Mouse (Mus musculus) macrophage (primary cell): Measurements from ENCODE around the gene Bcar3. TPM values are rescaled to one million over a fixed set of nuclear protein-coding genes. Genes with fewer than 3 reads are reported as not detected.

ENCODE experiments used
- H3K27ac ChIP-seq: fragments of 350-480 bp; formaldehyde crosslinking; 2 replicates; pipeline ENCODE4 v1.9.0; 2021
- H3K36me3 ChIP-seq: fragments of 350-480 bp; formaldehyde crosslinking; 2 replicates; pipeline ENCODE4 v1.9.0; 2021; ENCODE audit errors: inconsistent target
- H3K4me3 ChIP-seq: fragments of 350-480 bp; formaldehyde crosslinking; 2 replicates; pipeline ENCODE4 v1.9.0; 2021; ENCODE audit errors: inconsistent target
- H3K79me2 ChIP-seq: fragments of 350-480 bp; formaldehyde crosslinking; 2 replicates; pipeline ENCODE4 v1.9.0; 2021; ENCODE audit errors: inconsistent target
- WGBS: methylation state at CpG from one replicate; pipeline ENCODE4 v1.1.7; 2026; ENCODE audit warnings: inconsistent platforms; ENCODE audit not compliant: missing documents; 5-methylcytosine and 5-hydroxymethylcytosine counted together
- polyA plus RNA-seq: library from polyadenylated mRNA; stranded (reverse); fragments of 250-400 nt; gene quantifications from 3 replicates; pipeline ENCODE4 v1.2.4, GENCODE M21; 2018; ENCODE audit warnings: inconsistent platforms

Bcar3 gene
- polyA plus RNA-seq, 1 experiment from 2014 or later, result 14.2 TPM

DNA sequence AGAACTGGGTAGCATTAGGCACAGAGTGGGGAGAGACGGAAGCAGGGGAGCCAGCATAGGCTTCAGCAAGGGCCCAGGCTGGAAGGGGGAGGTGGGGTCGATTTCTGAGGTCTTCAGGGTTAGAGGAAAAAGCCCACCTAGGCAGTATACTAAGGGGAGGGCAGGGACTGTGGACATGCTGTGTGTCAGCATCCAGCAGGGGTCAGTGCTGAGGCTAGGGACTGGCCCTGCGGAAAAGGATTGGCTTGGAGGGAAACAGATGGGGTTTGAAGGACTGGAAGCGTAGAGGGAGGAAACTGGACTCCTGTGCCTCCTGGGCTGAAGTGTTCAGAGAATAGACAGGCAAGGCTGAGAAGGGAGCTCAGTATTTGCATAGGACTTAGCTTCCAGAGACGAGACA is 215.1 kb downstream of the Bcar3 start:
- WGBS, result 56% methylated on average over 5 of the region's 5 CpGs
- H3K36me3 ChIP-seq, result peaks cover 28% of the 10 kb centered on the region

DNA sequence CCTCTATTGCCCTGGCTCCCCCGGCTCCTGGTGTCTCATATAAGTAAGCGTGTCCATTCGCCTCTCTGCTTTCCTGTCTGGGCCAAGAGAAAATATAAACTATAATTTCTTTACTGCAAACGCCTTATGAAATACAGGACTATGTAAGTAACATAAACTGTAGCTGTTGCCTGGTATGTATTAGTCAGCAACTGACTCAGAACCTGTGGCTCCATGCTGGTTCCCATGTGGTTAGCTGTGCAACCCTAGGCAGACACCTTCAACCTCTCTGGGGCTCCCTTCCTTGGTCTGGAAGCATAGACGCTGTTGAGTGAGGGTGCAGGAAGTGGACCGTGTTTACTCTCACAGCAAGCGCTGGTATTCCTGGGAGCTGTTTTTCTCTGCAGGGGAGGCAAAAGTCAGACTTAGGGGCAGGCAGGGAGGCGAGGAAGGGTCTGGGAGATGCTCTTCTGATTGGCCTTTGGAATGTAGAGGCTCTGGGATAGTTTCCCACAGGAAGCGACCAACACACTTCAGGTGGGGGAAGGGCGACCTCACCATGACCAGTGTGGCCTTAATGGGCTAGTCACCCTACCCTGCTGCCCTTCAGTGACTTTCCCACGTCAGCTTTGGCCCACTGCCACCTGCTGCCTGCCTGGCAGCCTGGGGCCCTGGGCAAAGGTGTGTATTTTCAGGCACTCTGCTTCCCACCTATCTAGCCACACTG is 215.8 kb downstream of the Bcar3 start:
- H3K4me3 ChIP-seq, result no peak overlapping the region
- H3K27ac ChIP-seq, result no peak overlapping the region
- WGBS, result 77% methylated on average over 11 of the region's 11 CpGs
- peaks cover 1% of the 10 kb centered on the region; the same call in 1 of the 2 replicates for H3K79me2 ChIP-seq
- peaks cover 28% of the 10 kb centered on the region for H3K36me3 ChIP-seq

More for the DNA sequence above, 215.1 kb downstream of the Bcar3 start:
- no peak overlapping the region for H3K27ac ChIP-seq
- no peak overlapping the region for H3K4me3 ChIP-seq
- H3K79me2 ChIP-seq, result peaks cover 7% of the 10 kb centered on the region; the same call in 1 of the 2 replicates

DNA sequence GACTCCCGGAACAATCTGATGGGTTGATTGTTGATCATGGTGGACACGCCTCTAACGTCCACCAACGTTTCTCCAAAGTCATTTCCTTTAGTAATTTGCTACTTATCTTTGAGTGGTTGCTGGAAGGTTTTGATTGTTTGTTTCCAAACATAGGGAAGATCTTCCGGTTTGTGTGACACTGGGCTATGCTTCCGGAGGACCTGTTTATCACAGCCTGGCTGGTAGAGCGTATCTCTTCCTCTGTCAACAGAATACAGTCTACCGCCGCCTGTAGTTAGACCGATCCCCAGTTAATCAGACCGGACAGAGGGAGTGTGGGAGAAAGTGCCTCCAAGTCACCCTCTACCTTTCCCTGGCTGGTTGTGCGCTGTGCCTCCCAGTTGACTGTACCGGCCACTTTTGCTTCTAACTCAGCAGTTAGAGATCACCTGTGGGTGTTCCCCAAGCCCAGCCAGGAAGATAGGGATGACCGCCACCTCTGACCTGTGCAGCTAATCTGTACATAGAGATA is 216.4 kb downstream of the Bcar3 start:
- 92% methylated on average over 14 of the region's 14 CpGs for WGBS
- peaks cover 31% of the 10 kb centered on the region for H3K36me3 ChIP-seq

DNA sequence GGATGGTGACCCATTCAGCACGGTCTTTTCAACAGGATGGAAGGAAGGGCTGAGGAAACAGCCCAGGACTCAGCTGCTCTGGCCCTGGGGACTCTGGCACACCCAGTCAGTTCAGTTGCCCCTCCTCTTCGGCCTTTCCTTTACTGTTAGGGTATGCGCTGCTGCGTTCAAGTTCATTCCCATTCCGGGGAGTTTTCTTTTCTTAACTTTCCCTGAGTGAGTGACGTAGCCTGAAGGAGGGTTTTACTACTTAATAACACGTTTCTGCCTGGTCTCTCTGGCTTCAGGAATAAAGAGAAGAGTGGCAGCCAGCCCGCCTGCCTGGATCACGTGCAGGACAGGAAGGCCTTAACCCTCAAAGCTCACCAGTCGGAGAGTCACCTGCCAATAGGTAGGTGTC is 217.0 kb downstream of the Bcar3 start:
- Histone ChIP-seq H3K79me2 (no peaks in the 10 kb centered on the region), H3K4me3 (no peak overlapping the region), H3K36me3 (peaks cover 38% of the 10 kb centered on the region), H3K27ac (no peak overlapping the region)
- WGBS, result 94% methylated on average over 8 of the region's 10 CpGs

More for the DNA sequence above, 216.4 kb downstream of the Bcar3 start:
- Histone ChIP-seq H3K79me2 (no peaks in the 10 kb centered on the region), H3K27ac (no peak overlapping the region), H3K4me3 (no peak overlapping the region)

DNA sequence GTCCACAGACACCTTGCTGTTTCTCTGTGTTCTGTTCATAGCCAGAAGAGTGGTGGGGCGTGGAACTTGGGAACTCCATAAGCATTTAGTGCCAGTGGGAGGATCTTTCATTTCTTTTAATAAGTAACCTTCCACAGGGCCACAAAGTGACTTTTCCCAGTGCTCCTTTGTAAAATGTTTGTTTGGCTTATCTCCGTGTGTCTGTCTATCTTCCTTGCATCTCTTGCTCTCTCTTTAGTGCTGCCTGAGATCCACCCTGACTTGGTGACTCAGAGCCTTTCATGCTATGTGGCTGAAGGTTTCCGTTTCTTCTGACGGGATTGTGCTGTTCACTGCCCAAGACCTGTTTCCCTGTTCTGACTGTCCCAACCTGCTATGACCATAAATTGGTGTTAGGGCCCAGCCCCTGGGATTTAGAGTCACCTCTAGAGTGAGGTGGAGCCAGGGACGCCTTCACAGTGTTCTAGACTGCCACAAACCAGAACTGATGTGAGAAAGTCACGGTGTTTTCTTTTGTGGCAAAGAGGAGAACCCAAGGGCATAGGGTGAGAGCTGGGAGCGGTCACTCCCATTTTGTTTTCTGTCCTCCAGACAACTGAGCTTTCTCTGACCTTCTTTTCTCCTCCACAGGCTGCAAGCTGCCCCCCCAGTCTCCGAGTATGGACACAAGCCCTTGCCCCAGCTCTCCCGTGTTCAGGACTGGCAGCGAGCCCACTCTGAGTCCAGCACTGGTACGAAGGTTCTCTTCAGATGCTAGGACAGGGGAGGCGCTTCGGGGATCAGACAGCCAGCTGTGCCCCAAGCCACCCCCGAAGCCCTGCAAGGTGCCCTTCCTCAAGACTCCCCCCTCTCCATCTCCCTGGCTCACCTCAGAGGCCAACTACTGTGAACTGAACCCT is 218.0 kb downstream of the Bcar3 start:
- Histone ChIP-seq H3K79me2 (no peaks in the 10 kb centered on the region), H3K4me3 (no peak overlapping the region), H3K27ac (no peak overlapping the region), H3K36me3 (peaks cover 39% of the 10 kb centered on the region)
- WGBS, result 91% methylated on average over 14 of the region's 14 CpGs

DNA sequence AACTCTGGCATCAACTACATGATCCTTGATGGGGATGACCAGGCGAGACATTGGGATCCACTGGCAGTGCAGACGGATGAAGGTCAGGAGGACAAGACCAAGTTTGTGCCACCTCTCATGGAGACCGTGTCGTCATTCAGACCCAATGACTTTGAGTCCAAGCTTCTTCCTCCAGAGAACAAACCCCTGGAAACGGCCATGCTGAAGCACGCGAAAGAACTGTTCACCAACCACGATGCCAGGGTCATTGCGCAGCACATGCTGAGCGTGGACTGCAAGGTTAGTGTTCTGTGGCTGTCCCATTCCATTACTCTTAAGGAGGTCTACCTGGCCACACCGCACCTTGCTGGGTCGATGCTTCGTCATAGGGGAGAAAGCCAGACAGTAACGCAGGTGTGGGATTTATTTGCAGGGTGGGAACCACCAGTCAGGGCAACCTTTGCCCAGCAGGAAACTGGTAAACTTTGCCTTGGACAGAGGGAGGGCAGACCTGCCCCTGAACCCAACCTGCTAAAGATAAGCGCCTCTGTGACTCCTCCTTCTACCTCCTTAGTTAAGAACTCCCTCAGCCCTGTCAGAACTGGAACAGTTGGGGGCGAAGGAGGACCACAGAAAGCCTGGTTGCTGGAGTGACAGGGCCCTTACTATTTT is 218.9 kb downstream of the Bcar3 start:
- Histone ChIP-seq H3K4me3 (no peak overlapping the region), H3K36me3 (peaks cover 40% of the 10 kb centered on the region), H3K27ac (no peak overlapping the region), H3K79me2 (no peaks in the 10 kb centered on the region)
- 91% methylated on average over 16 of the region's 16 CpGs for WGBS

DNA sequence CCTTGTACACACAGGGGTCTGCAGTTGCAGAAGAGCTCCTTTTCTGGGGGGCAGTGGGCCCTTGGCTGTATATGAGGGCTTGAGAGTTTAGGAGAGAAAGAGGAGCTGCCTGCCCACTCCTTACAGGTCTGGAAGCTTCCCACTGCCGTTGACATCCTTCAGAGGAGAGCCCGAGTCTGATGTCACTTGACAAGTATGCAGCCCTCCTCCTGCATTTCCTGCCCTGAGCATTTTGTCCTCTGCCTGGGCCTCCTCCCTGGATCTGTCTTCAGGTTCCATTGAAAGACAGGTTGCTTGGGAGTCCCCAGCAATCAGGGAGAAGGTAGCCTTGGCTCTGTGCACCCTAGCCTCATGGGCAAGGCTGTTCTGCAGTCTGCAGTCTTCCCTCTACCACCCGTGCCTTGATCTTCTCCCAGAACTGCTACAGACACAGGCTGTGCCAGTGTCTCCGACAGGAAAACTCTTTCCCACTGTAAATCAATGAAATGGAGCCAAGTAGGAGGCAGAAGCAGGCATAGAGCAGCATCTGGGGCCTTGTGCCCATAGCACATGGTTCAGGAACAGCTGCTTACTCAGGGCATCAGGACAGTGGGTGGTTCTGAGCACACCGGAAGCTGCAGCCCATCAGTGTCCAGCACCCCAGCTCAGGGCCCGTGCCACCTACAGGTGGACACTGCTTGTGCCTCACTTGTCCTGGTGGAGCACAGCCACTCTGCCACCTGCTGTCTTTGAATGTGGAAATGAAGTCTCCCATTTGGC is 221.8 kb downstream of the Bcar3 start:
- Histone ChIP-seq H3K4me3 (no peak overlapping the region), H3K27ac (no peak overlapping the region), H3K36me3 (peaks cover 49% of the 10 kb centered on the region), H3K79me2 (no peaks in the 10 kb centered on the region)
- 88% methylated on average over 6 of the region's 6 CpGs for WGBS

DNA sequence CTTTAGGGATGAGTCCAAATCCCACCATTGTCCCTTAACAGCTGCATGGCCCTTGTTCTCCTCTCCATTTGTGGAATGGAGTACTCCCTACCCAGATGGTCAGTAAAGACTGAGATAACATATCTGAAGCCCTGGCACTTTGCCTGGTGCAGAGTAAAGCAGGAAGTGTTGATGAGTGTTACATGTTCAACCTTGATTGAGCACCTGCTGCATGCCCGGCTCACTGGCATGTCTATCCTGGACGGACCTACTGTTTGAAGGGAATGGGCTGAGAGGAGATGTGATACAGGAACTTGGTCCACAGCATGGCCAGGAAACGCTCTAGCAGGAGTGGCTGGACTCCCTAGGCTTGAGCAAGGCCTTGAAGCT is 222.4 kb downstream of the Bcar3 start:
- Histone ChIP-seq H3K36me3 (peaks cover 43% of the 10 kb centered on the region), H3K4me3 (no peak overlapping the region), H3K27ac (no peak overlapping the region), H3K79me2 (no peaks in the 10 kb centered on the region)
- 89% methylated on average over 3 of the region's 3 CpGs for WGBS

DNA sequence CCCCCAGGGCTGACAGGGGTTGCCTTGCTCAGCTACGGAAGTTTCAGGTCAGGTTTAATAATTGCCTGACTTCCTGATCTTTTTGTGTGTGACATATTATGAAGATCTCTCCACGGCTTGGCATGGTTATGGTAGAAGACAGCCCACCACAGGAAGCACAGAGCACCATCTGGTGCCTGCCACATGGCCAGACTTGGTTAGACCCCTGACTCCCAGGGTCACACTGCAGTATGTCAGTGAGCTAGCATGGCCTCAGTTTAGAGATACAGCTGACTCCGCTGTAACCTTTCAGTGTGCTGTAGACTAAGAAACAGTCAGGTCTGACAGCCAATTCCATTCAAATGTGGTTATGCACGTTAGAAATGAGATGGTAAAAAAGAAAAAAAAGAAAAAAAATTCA is 223.8 kb downstream of the Bcar3 start:
- Histone ChIP-seq H3K27ac (no peak overlapping the region), H3K36me3 (peaks cover 31% of the 10 kb centered on the region), H3K4me3 (no peak overlapping the region), H3K79me2 (no peaks in the 10 kb centered on the region)
- 36% methylated on average over 4 of the region's 4 CpGs for WGBS

DNA sequence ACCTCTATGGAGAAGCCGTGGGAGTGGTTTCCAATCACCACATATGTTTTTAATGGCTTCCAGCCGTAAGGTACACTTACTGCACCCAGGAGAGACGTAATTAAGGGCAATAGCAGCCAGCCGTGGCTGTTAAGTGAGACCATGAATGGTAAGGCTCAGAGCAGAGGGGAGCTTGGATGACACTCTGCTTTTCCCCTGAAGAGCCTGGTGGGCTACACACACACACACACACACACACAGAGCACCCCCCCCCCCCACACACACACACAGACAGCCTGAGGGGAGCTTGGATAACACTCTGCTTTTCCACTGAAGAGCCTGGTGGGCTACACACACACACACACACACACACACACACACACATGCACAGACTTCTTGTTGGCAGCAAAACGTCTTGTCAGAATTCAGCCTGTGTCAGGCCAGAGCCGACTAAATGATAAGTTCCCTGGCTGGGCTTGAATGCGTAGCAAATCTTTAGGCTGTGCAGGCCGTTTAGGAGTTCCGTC is 224.3 kb downstream of the Bcar3 start:
- Histone ChIP-seq H3K36me3 (peaks cover 32% of the 10 kb centered on the region; the same call in 1 of the 2 replicates), H3K27ac (no peak overlapping the region), H3K79me2 (no peaks in the 10 kb centered on the region), H3K4me3 (no peak overlapping the region)
- 87% methylated on average over 9 of the region's 9 CpGs for WGBS

DNA sequence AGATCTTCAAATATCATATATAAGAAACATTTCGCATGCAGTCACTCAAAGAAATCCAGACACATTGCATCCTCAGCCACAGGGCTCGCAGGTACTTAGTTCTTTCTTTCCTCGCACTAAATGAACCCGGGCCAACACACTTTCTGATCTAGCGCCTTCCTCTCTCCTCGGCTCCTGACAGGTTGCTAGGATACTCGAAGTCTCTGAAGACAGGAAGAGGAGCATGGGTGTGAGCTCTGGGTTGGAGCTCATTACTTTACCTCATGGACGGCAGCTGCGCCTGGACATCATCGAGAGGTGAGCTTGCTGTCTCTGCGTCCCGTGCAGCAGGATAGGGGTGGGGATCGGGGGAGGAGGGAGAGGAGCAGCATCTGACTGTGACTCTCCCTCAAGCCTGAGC is 225.1 kb downstream of the Bcar3 start:
- 89% methylated on average over 10 of the region's 13 CpGs for WGBS
- Histone ChIP-seq H3K27ac (no peak overlapping the region), H3K4me3 (no peak overlapping the region), H3K79me2 (no peaks in the 10 kb centered on the region), H3K36me3 (peaks cover 40% of the 10 kb centered on the region; the same call in 1 of the 2 replicates)

DNA sequence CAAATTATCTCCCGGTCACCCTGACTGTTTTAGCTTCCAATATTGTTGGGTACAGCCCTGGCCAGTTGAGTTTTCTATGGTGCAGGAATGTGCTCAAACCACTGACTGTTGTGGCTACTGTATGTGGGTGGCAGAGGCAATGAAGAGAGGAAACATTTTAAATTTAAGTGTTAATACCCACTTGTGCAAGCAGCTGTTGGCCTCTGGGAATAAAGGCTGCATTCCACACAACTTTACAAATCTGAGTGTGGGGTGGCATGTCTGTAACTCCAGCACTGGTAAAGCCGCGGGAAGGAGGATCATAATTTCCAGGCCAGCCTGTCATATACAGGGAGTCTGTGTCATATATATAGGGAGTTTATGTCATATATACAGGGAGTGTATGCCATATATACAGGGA is 226.4 kb downstream of the Bcar3 start:
- 100% methylated on average over 2 of the region's 3 CpGs for WGBS

DNA sequence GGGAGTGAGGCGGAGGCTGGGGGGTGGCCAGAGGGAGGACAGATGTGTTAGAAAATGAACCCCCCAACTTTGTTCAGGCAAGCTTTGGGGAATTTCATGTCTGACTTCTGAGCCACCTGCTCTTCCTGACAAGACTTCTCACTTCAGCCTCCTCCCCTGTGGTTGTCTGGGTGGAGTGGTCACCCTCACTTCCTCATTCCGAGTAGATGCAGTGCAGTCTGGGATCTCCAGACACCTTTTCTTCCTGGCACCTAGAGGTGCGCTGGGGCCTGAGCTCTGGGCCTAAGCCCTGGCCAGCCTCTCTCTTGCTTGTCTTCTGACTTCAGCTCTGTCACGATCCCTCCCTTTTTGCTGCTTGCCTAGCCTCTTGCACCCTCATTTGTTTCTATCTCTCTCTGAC is 226.9 kb downstream of the Bcar3 start:
- no peak overlapping the region for H3K4me3 ChIP-seq
- WGBS, result 38% methylated on average over 3 of the region's 4 CpGs
- peaks cover 47% of the 10 kb centered on the region for H3K36me3 ChIP-seq
- H3K79me2 ChIP-seq, result no peaks in the 10 kb centered on the region
- H3K27ac ChIP-seq, result no peak overlapping the region

More for the DNA sequence above, 226.4 kb downstream of the Bcar3 start:
- Histone ChIP-seq H3K79me2 (no peaks in the 10 kb centered on the region), H3K27ac (no peak overlapping the region), H3K36me3 (peaks cover 47% of the 10 kb centered on the region), H3K4me3 (no peak overlapping the region)

DNA sequence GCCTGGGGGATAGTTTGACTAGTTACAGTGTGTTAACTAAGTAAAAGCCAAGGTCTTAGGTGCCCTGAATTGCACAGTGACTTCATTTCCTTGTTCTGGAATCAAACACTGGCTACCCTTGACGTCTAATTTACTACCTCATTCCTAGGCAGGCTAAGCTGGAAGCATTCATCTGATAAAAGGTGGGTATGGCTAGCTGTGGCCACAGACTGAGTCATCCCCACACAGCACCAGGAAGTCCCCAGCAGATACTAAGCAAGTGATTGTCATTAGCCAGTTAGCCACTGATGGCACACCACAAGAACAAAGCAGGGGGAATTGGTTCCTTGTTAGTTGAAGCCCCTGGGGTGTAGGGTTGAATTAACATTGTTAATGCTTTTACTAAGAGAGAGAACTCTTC is 227.4 kb downstream of the Bcar3 start:
- Histone ChIP-seq H3K4me3 (no peak overlapping the region), H3K79me2 (no peaks in the 10 kb centered on the region), H3K36me3 (peaks cover 47% of the 10 kb centered on the region), H3K27ac (no peak overlapping the region)
- 31% methylated on average over 1 of the region's 1 CpGs for WGBS
